Mouse (Mus musculus): ENCODE data around the gene Ube4b.

DNA sequence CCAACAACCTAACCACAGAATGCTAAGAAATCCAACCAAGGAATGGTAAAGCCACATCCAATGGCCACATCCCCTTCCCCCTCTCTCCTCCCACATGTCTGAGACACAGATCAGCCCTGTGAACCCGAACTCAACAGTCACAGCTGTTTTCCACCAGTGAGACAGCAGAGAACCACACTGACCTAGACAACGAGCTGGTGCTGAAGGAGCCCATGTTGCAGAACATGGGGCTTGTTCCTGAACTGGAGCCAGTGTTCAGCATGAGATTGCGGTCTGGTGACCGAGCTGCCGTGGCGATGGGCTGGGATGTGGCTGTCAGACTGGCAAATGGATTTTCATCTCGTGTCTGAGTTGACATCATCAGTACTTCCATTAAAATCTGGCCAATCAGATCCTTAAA, 45.5 kb downstream of the Ube4b start:
- TF ChIP-seq CTCF (IDR thresholded peaks at IDR 0.05) (no peak), EP300 (IDR thresholded peaks at IDR 0.05) (no peak)
